Mouse (Mus musculus) adrenal gland, postnatal 10 days (tissue): ENCODE results near the gene Vash1. TPM values are rescaled to one million over a fixed set of nuclear protein-coding genes. Genes with fewer than 3 reads are reported as not detected.
A peak's percentile ranks its signal among the peaks of the same experiment; 100 is the strongest.

ENCODE experiments used
- DNase-seq: peaks from one replicate; pipeline ENCODE4 v3.0.0; 2021; ENCODE audit warnings: mixed read lengths
- total RNA-seq, 2 experiments: library from RNA; stranded (reverse); gene quantifications; 2 replicates each; pipeline ENCODE4 v1.2.3; 2021

Vash1 gene
- total RNA-seq, 2 experiments from 2014 or later: 14.7 to 20.6 TPM

- DNase-seq: no peak
Observed at GRCm38 (mm10) chr12:86719961-86720639, 41.6 kb downstream of the Vash1 start.

DNA sequence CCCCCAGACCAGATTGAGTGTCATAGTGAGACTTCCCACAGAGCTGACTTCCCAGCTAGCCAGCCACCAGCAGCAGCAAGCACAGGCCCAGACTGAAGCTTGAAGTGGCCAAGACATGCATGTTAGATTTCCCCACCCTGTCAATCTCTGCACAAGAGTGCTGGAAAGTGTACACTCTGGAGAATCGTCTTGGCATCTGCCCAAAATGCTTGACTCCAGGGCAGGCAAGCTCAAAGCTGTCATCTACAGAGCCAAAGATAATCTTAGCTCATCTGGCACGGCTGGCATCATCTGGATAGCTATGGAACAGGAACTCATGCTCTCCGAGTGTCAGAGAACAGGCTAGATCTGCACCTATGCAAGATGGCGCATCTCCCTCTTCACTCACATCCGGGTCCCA, 43.0 kb downstream of the Vash1 start:
- peak; percentile 31 for DNase-seq

GRCm38 (mm10) chr12:86724300-86724699, 45.8 kb downstream of the Vash1 start:
- DNase-seq: no peak

GRCm38 (mm10) chr12:86725706-86726105, 47.2 kb downstream of the Vash1 start:
- DNase-seq: no peak

DNA sequence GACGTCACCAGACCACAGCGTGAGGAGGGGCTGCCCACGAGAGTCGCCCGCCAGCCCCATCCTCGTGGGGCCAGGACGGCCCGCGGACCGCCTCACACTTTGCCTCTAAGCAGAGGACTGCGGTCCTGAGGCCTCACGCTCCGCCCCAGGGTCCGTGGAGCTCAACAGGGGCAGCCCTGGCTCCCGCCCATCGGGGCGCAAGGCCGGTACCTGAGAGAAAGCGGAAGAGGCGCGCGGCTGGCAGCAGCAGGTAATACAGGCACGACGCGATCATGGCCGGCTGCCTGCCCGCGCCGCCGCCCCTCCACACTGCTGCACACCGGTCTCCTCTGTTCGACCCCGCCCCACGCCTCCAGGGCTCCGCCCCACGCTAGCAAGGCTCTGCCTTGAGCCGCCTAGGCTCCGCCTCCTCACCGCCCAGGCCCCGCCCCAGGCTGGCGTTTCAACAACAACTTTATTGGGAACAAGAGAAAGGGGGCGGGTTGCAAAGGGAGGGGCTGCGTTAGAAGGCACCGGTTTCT, 47.7 kb downstream of the Vash1 start, which contains the start of gene Angel1:
Gene Angel1 (minus strand): TSS at position 341 of the 521 bp plus-strand sequence.
- peak; percentile 98 for DNase-seq

- peak; percentile 14 for DNase-seq
Observed at GRCm38 (mm10) chr12:86734319-86734810, 55.9 kb downstream of the Vash1 start, which contains the start of gene Lrrc74a. Gene Lrrc74a (plus strand): TSS chr12:86734369.

Other genes starting within 250 kb of the Vash1 start
- gene Angel1, start 47.8 kb downstream of the Vash1 start, total RNA-seq: 1 to 10 TPM; 2.9 to 4.9 TPM
- gene Lrrc74a, start 55.7 kb downstream of the Vash1 start, total RNA-seq: not detected
- 10 to 100 TPM; 39.7 to 53.2 TPM for gene Irf2bpl, start 206.1 kb downstream of the Vash1 start, total RNA-seq